Mouse (Mus musculus) MN1 (cell line): ENCODE measurements around the gene Pla2g2f.

Source experiments
- DNase-seq: peaks from one replicate; pipeline ENCODE4 v3.0.0-alpha.2; 2016; ENCODE audit warnings: low spot score

Gene Pla2g2f

GRCm38 (mm10) chr4:138716697-138717096 is 40.7 kb downstream of the Pla2g2f start:
- no peak for DNase-seq

GRCm38 (mm10) chr4:138714186-138714585 is 43.2 kb downstream of the Pla2g2f start:
- no peak for DNase-seq

GRCm38 (mm10) chr4:138712621-138713020 is 44.8 kb downstream of the Pla2g2f start:
- no peak for DNase-seq

DNA sequence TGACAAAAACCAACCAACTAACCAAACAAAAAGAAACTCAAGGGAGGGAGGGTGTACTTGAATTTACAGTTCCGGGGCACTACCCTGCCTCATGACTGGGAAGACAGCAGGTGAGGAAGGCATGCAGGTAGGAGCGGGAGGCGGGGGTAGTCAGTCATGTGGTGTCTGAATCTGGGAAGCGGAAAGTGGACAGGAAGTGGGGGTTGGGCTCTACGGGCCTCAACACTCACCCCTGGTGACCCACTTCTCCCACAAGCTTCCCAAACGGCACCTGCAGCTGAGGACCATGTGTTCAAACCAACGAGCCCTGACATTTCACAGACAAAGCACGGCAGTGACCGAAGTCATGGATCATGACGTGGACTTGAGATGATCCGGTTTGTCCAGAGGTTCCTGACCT is 45.3 kb downstream of the Pla2g2f start:
- DNase-seq, result no peak

GRCm38 (mm10) chr4:138711051-138711820 is 46.2 kb downstream of the Pla2g2f start:
- DNase-seq, result no peak

GRCm38 (mm10) chr4:138710633-138711032 is 46.8 kb downstream of the Pla2g2f start:
- DNase-seq, result peak; percentile 39

- peak; percentile 33 for DNase-seq
These were observed 47.5 kb downstream of the Pla2g2f start for GRCm38 (mm10) chr4:138709944-138710343.

DNA sequence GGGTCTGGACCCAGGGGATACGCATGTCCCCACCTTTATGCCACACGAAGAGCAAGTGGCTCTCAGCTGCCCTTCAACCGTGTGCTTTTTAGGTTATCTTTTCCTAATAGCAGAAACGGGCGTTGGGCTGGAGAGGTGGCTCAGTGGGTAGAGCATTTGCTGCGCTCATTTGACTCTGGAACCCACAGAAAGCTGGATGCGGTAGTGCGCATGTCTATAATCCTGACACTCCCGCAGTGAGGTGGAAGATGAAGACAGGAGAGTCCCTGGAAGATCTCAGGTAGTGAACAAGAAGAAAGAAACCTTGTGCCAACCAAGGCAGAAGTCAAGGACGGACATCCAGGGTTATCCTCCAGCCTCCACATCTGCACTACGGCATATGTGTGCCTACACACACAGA is 48.2 kb downstream of the Pla2g2f start:
- no peak for DNase-seq

DNA sequence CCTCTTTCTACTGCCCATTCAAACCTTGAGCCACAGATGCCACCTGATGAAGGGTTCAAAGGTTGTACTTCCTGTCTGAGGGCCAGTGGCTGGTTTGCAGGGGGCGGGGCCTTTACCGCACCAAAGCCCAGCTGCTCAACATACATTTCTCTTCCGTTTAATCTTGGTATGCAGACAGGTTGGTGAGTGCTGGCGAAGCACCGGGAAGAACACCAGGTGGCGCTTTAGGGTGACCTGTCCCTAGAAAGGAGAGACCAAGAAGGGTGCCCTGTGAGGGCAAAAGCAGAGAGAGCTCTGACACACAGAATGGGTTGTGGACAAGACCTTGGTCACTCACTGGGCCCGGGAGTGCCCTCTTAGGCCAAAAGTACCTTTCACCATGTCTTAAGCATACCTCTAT is 48.8 kb downstream of the Pla2g2f start:
- DNase-seq, result peak; percentile 82

GRCm38 (mm10) chr4:138706620-138707019 is 50.8 kb downstream of the Pla2g2f start:
- DNase-seq, result no peak

- no peak for DNase-seq
These were observed 53.3 kb downstream of the Pla2g2f start for GRCm38 (mm10) chr4:138704169-138704568.

- no peak for DNase-seq
These were observed 53.8 kb downstream of the Pla2g2f start for GRCm38 (mm10) chr4:138703591-138703990.

GRCm38 (mm10) chr4:138702528-138702927 is 54.9 kb downstream of the Pla2g2f start:
- DNase-seq, result no peak

- DNase-seq, result no peak
These were observed 55.4 kb downstream of the Pla2g2f start for GRCm38 (mm10) chr4:138702031-138702430.

- DNase-seq, result no peak
These were observed 56.3 kb downstream of the Pla2g2f start for GRCm38 (mm10) chr4:138701111-138701510.
